Mouse (Mus musculus) MEL (cell line): ENCODE measurements around the gene Nfxl1. TPM values are rescaled to one million over a fixed set of nuclear protein-coding genes. Genes with fewer than 3 reads are reported as not detected.

Experiments used
- DNase-seq: peaks from one replicate; pipeline ENCODE4 v3.0.0; 2011; ENCODE audit warnings: low read depth, low spot score
- H3K27ac ChIP-seq: 2 replicates; pipeline ENCODE4 v1.5.1; 2012; ENCODE audit warnings: low read depth, mild to moderate bottlenecking, control low read depth, low read length, moderate library complexity; ENCODE audit not compliant: control insufficient read depth
- H3K27me3 ChIP-seq, 2 experiments: fragments of 150-350 bp in 1 of 2; sonication (generic) in 1 of 2; 2 replicates each; pipeline ENCODE4 v1.6.1; 2012; ENCODE audit warnings: low read length in 2 of 2, mild to moderate bottlenecking in 2 of 2, improper control_type of control experiment in 1 of 2, moderate library complexity in 1 of 2; ENCODE audit not compliant: insufficient read depth in 2 of 2, control insufficient read depth in 1 of 2
- H3K36me3 ChIP-seq, 2 experiments: 2 replicates each; pipeline ENCODE4 v1.6.1; 2012 to 2014; ENCODE audit warnings: low read length in 2 of 2, improper control_type of control experiment in 1 of 2, inconsistent platforms in 1 of 2, mild to moderate bottlenecking in 1 of 2; ENCODE audit not compliant: insufficient read depth in 2 of 2, control insufficient read depth in 1 of 2
- H3K4me1 ChIP-seq, 2 experiments: fragments of 150-350 bp in 1 of 2; sonication (generic) in 1 of 2; 2 replicates each; pipeline ENCODE4 v1.6.1; 2012; ENCODE audit warnings: low read length in 2 of 2, improper control_type of control experiment in 1 of 2, mild to moderate bottlenecking in 1 of 2; ENCODE audit not compliant: insufficient read depth in 2 of 2, control insufficient read depth in 1 of 2
- H3K4me3 ChIP-seq, 2 experiments: fragments of 150-350 bp in 1 of 2; sonication (generic) in 1 of 2; 2 replicates each; pipeline ENCODE4 v1.5.1; 2012; ENCODE audit warnings: low read depth in 2 of 2, low read length in 2 of 2, mild to moderate bottlenecking in 2 of 2, moderate library complexity in 2 of 2, control low read depth in 1 of 2, improper control_type of control experiment in 1 of 2; ENCODE audit not compliant: control insufficient read depth in 1 of 2, insufficient read depth in 1 of 2
- H3K79me2 ChIP-seq: 2 replicates; pipeline ENCODE4 v1.6.1; 2012; ENCODE audit warnings: mild to moderate bottlenecking, low read length, moderate library complexity; ENCODE audit not compliant: control insufficient read depth, poor library complexity, insufficient read depth
- H3K9ac ChIP-seq: 2 replicates; pipeline ENCODE4 v1.6.1; 2012; ENCODE audit warnings: low read depth, mild to moderate bottlenecking, control low read depth, low read length, moderate library complexity; ENCODE audit not compliant: control insufficient read depth, poor library complexity, severe bottlenecking
- H3K9me3 ChIP-seq: fragments of 150-350 bp; sonication (generic); replicated peaks from 2 replicates; pipeline ENCODE4 v1.6.1; 2012; ENCODE audit warnings: mild to moderate bottlenecking, low read length, improper control_type of control experiment, moderate library complexity; ENCODE audit not compliant: insufficient read depth
- BHLHE40 ChIP-seq: IDR thresholded peaks from 2 replicates; pipeline ENCODE4 v1.6.1; 2012; ENCODE audit warnings: low read depth, mild to moderate bottlenecking, inconsistent platforms, low read length, improper control_type of control experiment, borderline replicate concordance
- CHD1 ChIP-seq: IDR thresholded peaks from 2 replicates; pipeline ENCODE4 v1.6.1; 2012; ENCODE audit warnings: low read depth, mild to moderate bottlenecking, inconsistent platforms, low read length, improper control_type of control experiment
- ELF1 ChIP-seq: IDR thresholded peaks from 2 replicates; pipeline ENCODE4 v1.6.1; 2014; ENCODE audit warnings: low read depth, mild to moderate bottlenecking, inconsistent platforms, low read length, improper control_type of control experiment, moderate library complexity
- EP300 ChIP-seq, 2 experiments: IDR thresholded peaks; 2 replicates each; pipeline ENCODE4 v1.6.1; 2011; ENCODE audit warnings: improper control_type of control experiment in 2 of 2, low read length in 2 of 2, low read depth in 1 of 2, mild to moderate bottlenecking in 1 of 2
- HCFC1 ChIP-seq: IDR thresholded peaks from 2 replicates; pipeline ENCODE4 v1.6.1; 2012; ENCODE audit warnings: low read depth, mild to moderate bottlenecking, inconsistent platforms, low read length, improper control_type of control experiment, moderate library complexity
- JUND ChIP-seq: IDR thresholded peaks from 2 replicates; pipeline ENCODE4 v1.6.1; 2011; ENCODE audit warnings: low read depth, mild to moderate bottlenecking, improper control_type of control experiment, low read length
- KAT2A ChIP-seq: conservative IDR thresholded peaks from 2 replicates; pipeline ENCODE4 v1.6.1; 2012; ENCODE audit warnings: low read depth, low read length, improper control_type of control experiment, inconsistent platforms
- MAX ChIP-seq: IDR thresholded peaks from 2 replicates; pipeline ENCODE4 v1.6.1; 2011; ENCODE audit warnings: low read length, improper control_type of control experiment
- MAZ ChIP-seq: IDR thresholded peaks from 2 replicates; pipeline ENCODE4 v1.6.1; 2012; ENCODE audit warnings: low read depth, mild to moderate bottlenecking, inconsistent platforms, low read length, improper control_type of control experiment
- MEF2A ChIP-seq: IDR thresholded peaks from 2 replicates; pipeline ENCODE4 v1.6.1; 2014; ENCODE audit warnings: low read depth, mild to moderate bottlenecking, inconsistent platforms, low read length, improper control_type of control experiment; ENCODE audit not compliant: poor library complexity, insufficient replicate concordance, severe bottlenecking; ENCODE audit errors: extremely low read depth
- MYB ChIP-seq: IDR thresholded peaks from 2 replicates; pipeline ENCODE4 v1.6.1; 2011; ENCODE audit warnings: mild to moderate bottlenecking, low read depth, low read length, improper control_type of control experiment
- MYC ChIP-seq: IDR thresholded peaks from 2 replicates; pipeline ENCODE4 v1.6.1; 2011; ENCODE audit warnings: low read depth, mild to moderate bottlenecking, low read length, improper control_type of control experiment, moderate library complexity
- NELFE ChIP-seq: IDR thresholded peaks from 2 replicates; pipeline ENCODE4 v1.6.1; 2011; ENCODE audit warnings: low read depth, low read length, improper control_type of control experiment
- POLR2AphosphoS2 ChIP-seq: IDR thresholded peaks from 2 replicates; pipeline ENCODE4 v1.6.1; 2011; ENCODE audit warnings: low read length, improper control_type of control experiment
- POLR2AphosphoS5 ChIP-seq: IDR thresholded peaks from 2 replicates; pipeline ENCODE4 v1.6.1; 2012; ENCODE audit warnings: low read depth, borderline replicate concordance, mild to moderate bottlenecking, inconsistent platforms, low read length, moderate library complexity, mixed read lengths
- SIN3A ChIP-seq: IDR thresholded peaks from 2 replicates; pipeline ENCODE4 v1.6.1; 2012; ENCODE audit warnings: low read length, improper control_type of control experiment, inconsistent platforms
- TAL1 ChIP-seq: IDR thresholded peaks from 2 replicates; pipeline ENCODE4 v1.6.1; 2012; ENCODE audit warnings: mild to moderate bottlenecking, inconsistent platforms, low read length, moderate library complexity, mixed read lengths
- TBP ChIP-seq: IDR thresholded peaks from 2 replicates; pipeline ENCODE4 v1.8.0; 2011; ENCODE audit warnings: low read depth, low read length, improper control_type of control experiment
- UBTF ChIP-seq: IDR thresholded peaks from 2 replicates; pipeline ENCODE4 v1.6.1; 2012; ENCODE audit warnings: low read depth, mild to moderate bottlenecking, inconsistent platforms, low read length, improper control_type of control experiment, moderate library complexity, borderline replicate concordance; ENCODE audit not compliant: insufficient read depth
- USF1 ChIP-seq: IDR thresholded peaks from 2 replicates; pipeline ENCODE4 v1.6.1; 2014; ENCODE audit warnings: low read depth, mild to moderate bottlenecking, inconsistent platforms, low read length, improper control_type of control experiment, moderate library complexity
- ZKSCAN1 ChIP-seq: IDR thresholded peaks from 2 replicates; pipeline ENCODE4 v1.6.1; 2012; ENCODE audit warnings: low read depth, mild to moderate bottlenecking, inconsistent platforms, low read length, improper control_type of control experiment, moderate library complexity
- ZNF384 ChIP-seq: IDR thresholded peaks from 2 replicates; pipeline ENCODE4 v1.6.1; 2012; ENCODE audit warnings: low read depth, mild to moderate bottlenecking, inconsistent platforms, low read length, improper control_type of control experiment
- polyA plus RNA-seq, 2 experiments: library from polyadenylated mRNA; stranded (reverse) in 1 of 2; unstranded in 1 of 2; fragments of >175 nt in 1 of 2; fragments of >200 nt in 1 of 2; gene quantifications; 2 replicates each; pipeline versions ENCODE4 v1.2.1 to v1.2.4; 2012; ENCODE audit warnings: low replicate concordance in 2 of 2, low read depth in 1 of 2; ENCODE audit not compliant: insufficient read length in 2 of 2, insufficient read depth in 1 of 2, missing spikeins in 1 of 2
- total RNA-seq: library from RNA; depleted of rRNA; stranded (reverse); fragments of 300-350 nt; gene quantifications from 2 replicates; pipeline ENCODE4 v1.2.3, GENCODE M21; 2012

Gene Nfxl1
- total and polyA plus RNA-seq, 3 experiments, result 13.5 to 18.9 TPM; not detected in 1

DNA sequence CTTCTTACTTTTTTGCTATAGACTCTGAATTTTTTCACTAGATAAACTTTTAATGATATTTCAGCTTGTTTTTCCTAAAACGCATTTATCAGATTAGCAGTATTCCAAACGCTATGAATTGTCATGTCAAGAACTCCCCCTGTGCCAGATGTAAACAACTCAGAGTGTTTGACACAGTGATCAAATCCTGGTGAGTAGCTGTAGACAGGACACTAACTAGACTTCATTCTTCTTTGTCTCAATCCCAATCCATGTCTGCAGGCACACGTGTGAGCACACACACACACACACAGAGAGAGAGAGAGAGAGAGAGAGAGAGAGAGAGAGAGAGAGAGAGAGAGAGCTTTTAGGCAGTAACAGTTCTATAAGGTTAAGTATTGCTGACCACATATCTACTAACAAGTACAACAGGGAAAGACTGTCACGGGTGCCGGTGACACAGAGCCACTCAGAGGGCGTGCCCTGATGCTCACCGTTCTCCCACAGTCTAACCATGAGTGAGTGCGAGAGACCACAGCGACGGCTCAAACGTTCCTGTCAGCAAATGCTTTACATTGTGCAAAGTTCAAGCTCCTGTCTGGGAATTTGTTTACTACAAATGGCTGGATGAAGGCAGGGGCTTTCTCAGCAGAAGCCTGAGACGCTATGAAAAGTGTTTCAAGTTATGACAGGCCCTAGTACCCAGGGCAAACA, 87.0 kb downstream of the Nfxl1 start:
- Histone ChIP-seq H3K27ac (no peak overlapping the region), H3K4me3 (no peak overlapping the region), H3K9ac (no peak overlapping the region), H3K79me2 (no peaks in the 10 kb centered on the region), H3K4me1 (no peaks in the 10 kb centered on the region), H3K27me3 (no peaks in the 10 kb centered on the region; a peak in 1 of 4 replicates), H3K9me3 (no peaks in the 10 kb centered on the region), H3K36me3 (no peaks in the 10 kb centered on the region)
- no peak for DNase-seq
- TF ChIP-seq POLR2AphosphoS5 (no peak), NELFE (no peak), MEF2A (no peak), JUND (no peak), MYB (no peak), HCFC1 (no peak), EP300 (IDR thresholded peaks at IDR 0.05; ENCODE audit: low read depth in 1 of 2, low read length in 2 of 2) (no peak), TAL1 (no peak), ZNF384 (no peak), CHD1 (no peak), UBTF (no peak)

DNA sequence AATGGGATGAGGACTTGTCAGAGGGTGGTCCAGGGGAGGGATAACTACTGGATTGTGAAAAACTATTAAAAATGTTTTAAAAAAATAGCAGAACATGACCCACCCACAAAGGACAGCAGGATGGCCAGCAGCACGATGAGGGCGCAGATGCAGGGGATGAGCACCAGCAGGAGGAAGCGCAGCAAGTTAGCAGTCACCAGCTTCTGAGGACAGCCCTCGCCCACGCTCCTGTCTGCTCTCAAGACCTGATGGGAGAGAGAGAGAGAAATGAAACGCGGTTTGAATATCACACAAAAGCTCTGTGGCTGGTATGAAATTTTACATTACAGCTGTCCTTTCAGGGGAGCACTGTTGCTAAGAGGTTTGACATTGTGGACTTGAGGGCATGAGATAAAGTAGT, 87.7 kb downstream of the Nfxl1 start:
- no peaks in the 10 kb centered on the region for H3K9me3 ChIP-seq
- no peak overlapping the region for H3K9ac ChIP-seq
- H3K36me3 ChIP-seq, result no peaks in the 10 kb centered on the region
- DNase-seq, result no peak
- no peak overlapping the region for H3K4me3 ChIP-seq
- H3K4me1 ChIP-seq, result no peaks in the 10 kb centered on the region
- H3K27me3 ChIP-seq, result no peaks in the 10 kb centered on the region; a peak in 1 of 4 replicates
- H3K79me2 ChIP-seq, result no peaks in the 10 kb centered on the region
- no peak overlapping the region for H3K27ac ChIP-seq
- TF ChIP-seq MYB, result no peak
- no peak for TF ChIP-seq SIN3A
- no peak for TF ChIP-seq POLR2AphosphoS2
- no peak for TF ChIP-seq POLR2AphosphoS5
- no peak for TF ChIP-seq KAT2A
- TF ChIP-seq JUND, result no peak
- no peak for TF ChIP-seq ZKSCAN1
- TF ChIP-seq HCFC1, result no peak
- TF ChIP-seq TBP, result no peak
- no peak for TF ChIP-seq USF1
- no peak for TF ChIP-seq MEF2A
- TF ChIP-seq CHD1, result no peak
- no peak for TF ChIP-seq MAX
- no peak for TF ChIP-seq MAZ
- TF ChIP-seq ELF1, result no peak
- TF ChIP-seq BHLHE40, result no peak
- no peak for TF ChIP-seq MYC
